Mouse (Mus musculus): ENCODE measurements at regions not wholly inside any gene's neighbourhood (a gene's known extent, or its start where the extent isn't known, plus 50 kb on each side); places are given as distances from the start of the nearest gene placed in this dataset.
A peak's percentile ranks its signal among the peaks of the same experiment; 100 is the strongest.

GRCm38 (mm10) chr10:66807261-66807968, 288.5 kb upstream of the Jmjd1c start:
- no peaks in the 10 kb centered on the region; the same call in 1 of the 2 replicates for H3K9me3 ChIP-seq
- no peak for ATAC-seq (ENCODE audit: insufficient number of reproducible peaks, insufficient read depth, low FRiP score, low TSS enrichment, low read depth)
- peak overlapping the region; percentile 31 for H3K4me2 ChIP-seq
- H3K4me1 ChIP-seq: no peaks in the 10 kb centered on the region
- no peak overlapping the region for H3K4me3 ChIP-seq
- H3K27me3 ChIP-seq: no peaks in the 10 kb centered on the region
- no peak overlapping the region for H3K27ac ChIP-seq
- H3K36me3 ChIP-seq: no peaks in the 10 kb centered on the region
- H3K9ac ChIP-seq: no peak overlapping the region
- WGBS: 42% methylated on average over 16 of the region's 16 CpGs

DNA sequence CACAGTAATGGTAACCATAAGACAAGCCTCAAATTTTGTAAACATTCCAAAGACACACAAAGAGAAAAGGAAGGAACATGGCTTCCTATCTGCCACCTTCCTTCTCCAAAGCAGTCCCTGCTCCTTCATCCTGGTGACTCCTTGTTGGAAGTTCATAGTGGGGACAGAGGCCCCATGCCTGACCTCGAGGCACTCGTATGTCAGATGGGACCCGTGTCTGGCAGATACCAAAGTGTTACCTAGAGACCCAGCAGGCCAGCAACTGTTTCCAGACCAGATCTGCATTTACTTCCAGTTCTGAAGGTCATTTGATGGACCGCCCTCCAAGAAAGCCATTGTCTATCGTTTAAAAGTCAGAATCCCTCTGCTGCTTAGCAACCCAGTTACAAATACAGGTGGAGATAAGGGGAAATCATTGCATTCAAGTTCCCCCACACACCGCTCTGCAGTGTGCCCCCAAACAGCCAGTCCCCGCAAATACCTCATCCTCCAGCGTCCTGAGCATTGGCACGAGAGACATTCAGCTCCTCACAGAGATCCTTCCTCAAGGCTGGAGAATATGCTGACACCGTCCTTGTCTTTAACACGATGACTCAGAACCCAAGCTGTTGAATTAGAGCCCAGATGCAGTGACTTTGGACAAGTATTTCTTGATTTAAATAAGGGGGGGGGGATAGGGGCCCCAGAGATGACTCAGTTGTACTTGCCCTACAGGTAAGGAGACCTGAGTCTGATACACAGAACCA, 283.2 kb upstream of the Jmjd1c start:
- H3K27me3 ChIP-seq: 0 out of 2 replicates have a peak, but pooled peaks cover 8% of the 10 kb centered on the region
- no peak overlapping the region for H3K9ac ChIP-seq
- H3K9me3 ChIP-seq: no peaks in the 10 kb centered on the region
- 82% methylated on average over 11 of the region's 11 CpGs for WGBS
- H3K4me1 ChIP-seq: peaks cover 10% of the 10 kb centered on the region
- H3K4me3 ChIP-seq: no peak overlapping the region
- no peaks in the 10 kb centered on the region for H3K36me3 ChIP-seq
- no peak overlapping the region for H3K4me2 ChIP-seq
- ATAC-seq (ENCODE audit: insufficient number of reproducible peaks, insufficient read depth, low FRiP score, low TSS enrichment, low read depth): no peak
- H3K27ac ChIP-seq: no peak overlapping the region

- ATAC-seq (ENCODE audit: insufficient number of reproducible peaks, insufficient read depth, low FRiP score, low TSS enrichment, low read depth): no peak
- no peaks in the 10 kb centered on the region for H3K36me3 ChIP-seq
- H3K4me3 ChIP-seq: peak overlapping the region; percentile 18; the same call in 1 of the 2 replicates
- 11% methylated on average over 15 of the region's 15 CpGs for WGBS
- no peak overlapping the region for H3K9ac ChIP-seq
- H3K27me3 ChIP-seq: 0 out of 2 replicates have a peak, but pooled peaks cover 8% of the 10 kb centered on the region
- no peaks in the 10 kb centered on the region for H3K9me3 ChIP-seq
- peak overlapping the region; percentile 48 for H3K4me2 ChIP-seq
- H3K27ac ChIP-seq: no peak overlapping the region
- H3K4me1 ChIP-seq: peaks cover 10% of the 10 kb centered on the region
Measured at GRCm38 (mm10) chr10:66813850-66814564, 281.9 kb upstream of the Jmjd1c start.

DNA sequence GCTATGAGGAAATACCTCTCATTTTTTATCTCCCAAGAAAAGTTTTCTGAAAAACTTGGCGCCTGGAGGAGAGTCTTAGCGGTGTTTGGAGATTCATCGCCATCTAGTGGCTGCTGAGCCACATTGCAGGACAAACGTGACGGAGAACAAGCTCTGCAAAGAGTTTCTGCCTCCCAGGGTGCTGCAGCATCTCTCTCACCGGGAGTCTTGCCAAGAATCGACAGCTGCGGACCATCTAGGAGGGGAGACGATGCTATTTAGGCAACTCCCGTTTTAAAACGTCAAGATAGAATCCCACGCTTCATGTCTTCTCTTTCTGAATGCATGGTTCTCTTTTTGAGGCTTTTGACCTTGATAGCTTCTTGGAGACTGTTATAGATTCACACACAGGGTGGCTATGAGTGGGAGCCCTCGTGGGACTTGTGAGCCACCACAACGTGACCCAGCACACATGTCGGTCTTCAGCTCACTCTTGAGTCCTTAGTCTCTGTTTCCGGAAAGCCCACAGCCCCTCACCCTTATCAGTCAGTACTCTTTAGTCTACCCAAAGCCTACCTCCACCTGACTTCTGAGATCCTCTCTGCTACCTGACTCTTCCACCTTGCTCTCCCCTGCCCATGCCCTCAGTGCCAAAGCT, 281.2 kb upstream of the Jmjd1c start:
- Histone ChIP-seq H3K27me3 (0 out of 2 replicates have a peak, but pooled peaks cover 8% of the 10 kb centered on the region), H3K4me2 (peak overlapping the region; percentile 48), H3K9ac (no peak overlapping the region), H3K36me3 (no peaks in the 10 kb centered on the region), H3K4me1 (peaks cover 10% of the 10 kb centered on the region), H3K9me3 (no peaks in the 10 kb centered on the region), H3K27ac (no peak overlapping the region), H3K4me3 (peak overlapping the region; percentile 18; the same call in 1 of the 2 replicates)
- no peak for ATAC-seq (ENCODE audit: insufficient number of reproducible peaks, insufficient read depth, low FRiP score, low TSS enrichment, low read depth)
- 13% methylated on average over 16 of the region's 16 CpGs for WGBS

- no peaks in the 10 kb centered on the region for H3K9me3 ChIP-seq
- no peak for ATAC-seq (ENCODE audit: insufficient number of reproducible peaks, insufficient read depth, low FRiP score, low TSS enrichment, low read depth)
- H3K9ac ChIP-seq: no peak overlapping the region
- H3K4me1 ChIP-seq: peaks cover 10% of the 10 kb centered on the region
- H3K36me3 ChIP-seq: no peaks in the 10 kb centered on the region
- H3K27me3 ChIP-seq: 0 out of 2 replicates have a peak, but pooled peaks cover 8% of the 10 kb centered on the region
- no peak overlapping the region for H3K4me3 ChIP-seq
- H3K27ac ChIP-seq: no peak overlapping the region
- no peak overlapping the region for H3K4me2 ChIP-seq
- 71% methylated on average over 4 of the region's 4 CpGs for WGBS
Measured at GRCm38 (mm10) chr10:66815951-66816350, 280.0 kb upstream of the Jmjd1c start.

GRCm38 (mm10) chr10:66816776-66817175, 279.1 kb upstream of the Jmjd1c start:
- H3K4me3 ChIP-seq: no peak overlapping the region
- H3K4me2 ChIP-seq: no peak overlapping the region
- ATAC-seq (ENCODE audit: insufficient number of reproducible peaks, insufficient read depth, low FRiP score, low TSS enrichment, low read depth): no peak
- H3K4me1 ChIP-seq: peaks cover 10% of the 10 kb centered on the region
- no peak overlapping the region for H3K27ac ChIP-seq
- 87% methylated on average over 13 of the region's 13 CpGs for WGBS
- 0 out of 2 replicates have a peak, but pooled peaks cover 8% of the 10 kb centered on the region for H3K27me3 ChIP-seq
- H3K36me3 ChIP-seq: no peaks in the 10 kb centered on the region
- no peak overlapping the region for H3K9ac ChIP-seq
- no peaks in the 10 kb centered on the region for H3K9me3 ChIP-seq

- H3K4me2 ChIP-seq: no peak overlapping the region
- no peaks in the 10 kb centered on the region for H3K36me3 ChIP-seq
- peaks cover 10% of the 10 kb centered on the region for H3K4me1 ChIP-seq
- H3K9me3 ChIP-seq: 0 out of 2 replicates have a peak, but pooled peaks cover 5% of the 10 kb centered on the region
- no peak overlapping the region for H3K4me3 ChIP-seq
- WGBS: 79% methylated on average over 7 of the region's 7 CpGs
- 0 out of 2 replicates have a peak, but pooled peaks cover 8% of the 10 kb centered on the region for H3K27me3 ChIP-seq
- no peak overlapping the region for H3K9ac ChIP-seq
- H3K27ac ChIP-seq: no peak overlapping the region
- ATAC-seq (ENCODE audit: insufficient number of reproducible peaks, insufficient read depth, low FRiP score, low TSS enrichment, low read depth): no peak
Measured at GRCm38 (mm10) chr10:66817876-66818275, 278.0 kb upstream of the Jmjd1c start.

DNA sequence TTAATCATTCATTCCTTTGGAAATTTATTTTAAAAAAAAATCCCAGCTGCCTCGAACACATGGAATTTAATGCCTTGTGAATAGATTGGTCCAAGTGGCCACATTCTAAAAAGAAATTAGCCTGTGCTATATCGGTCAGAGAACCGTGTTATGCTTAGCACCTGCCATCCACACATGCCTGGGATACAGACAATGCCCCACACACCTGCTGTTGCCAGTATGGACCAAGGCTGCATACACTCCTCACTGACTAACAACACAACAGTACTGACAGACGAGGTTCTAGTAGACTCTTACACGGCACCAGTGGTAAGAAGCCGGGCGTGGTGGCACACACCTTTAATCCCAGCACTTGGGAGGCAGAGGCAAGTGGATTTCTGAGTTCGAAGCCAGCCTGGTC, 276.4 kb upstream of the Jmjd1c start:
- Histone ChIP-seq H3K36me3 (no peaks in the 10 kb centered on the region), H3K9me3 (0 out of 2 replicates have a peak, but pooled peaks cover 5% of the 10 kb centered on the region), H3K4me1 (peaks cover 6% of the 10 kb centered on the region), H3K27me3 (0 out of 2 replicates have a peak, but pooled peaks cover 8% of the 10 kb centered on the region), H3K4me3 (no peak overlapping the region), H3K4me2 (no peak overlapping the region), H3K27ac (no peak overlapping the region), H3K9ac (no peak overlapping the region)
- ATAC-seq (ENCODE audit: insufficient number of reproducible peaks, insufficient read depth, low FRiP score, low TSS enrichment, low read depth): no peak
- 83% methylated on average over 8 of the region's 8 CpGs for WGBS

DNA sequence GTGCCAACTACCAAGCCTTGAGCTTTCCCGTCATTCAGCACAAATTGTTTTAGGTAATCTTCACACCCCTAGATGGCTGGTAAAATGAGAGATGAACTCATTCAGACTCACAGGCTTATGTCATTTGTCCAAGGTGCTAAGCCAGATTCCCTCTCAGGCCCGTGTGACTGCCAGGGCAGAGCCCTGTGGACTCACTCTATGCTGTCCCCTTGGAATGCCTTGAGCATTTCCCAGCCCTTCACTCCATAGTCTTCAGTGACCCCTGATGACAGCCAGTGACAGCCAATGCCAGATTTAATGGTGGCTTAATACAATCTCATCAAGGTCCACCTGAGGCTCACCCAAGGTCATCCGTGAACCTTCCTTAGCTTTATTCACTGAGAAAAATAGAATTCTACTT, 270.2 kb upstream of the Jmjd1c start:
- no peaks in the 10 kb centered on the region for H3K36me3 ChIP-seq
- H3K4me2 ChIP-seq: no peak overlapping the region
- no peaks in the 10 kb centered on the region for H3K4me1 ChIP-seq
- H3K9me3 ChIP-seq: 0 out of 2 replicates have a peak, but pooled peaks cover 5% of the 10 kb centered on the region
- no peak overlapping the region for H3K27ac ChIP-seq
- no peaks in the 10 kb centered on the region for H3K27me3 ChIP-seq
- no peak overlapping the region for H3K4me3 ChIP-seq
- ATAC-seq (ENCODE audit: insufficient number of reproducible peaks, insufficient read depth, low FRiP score, low TSS enrichment, low read depth): no peak
- WGBS: 87% methylated on average over 3 of the region's 3 CpGs
- H3K9ac ChIP-seq: no peak overlapping the region

DNA sequence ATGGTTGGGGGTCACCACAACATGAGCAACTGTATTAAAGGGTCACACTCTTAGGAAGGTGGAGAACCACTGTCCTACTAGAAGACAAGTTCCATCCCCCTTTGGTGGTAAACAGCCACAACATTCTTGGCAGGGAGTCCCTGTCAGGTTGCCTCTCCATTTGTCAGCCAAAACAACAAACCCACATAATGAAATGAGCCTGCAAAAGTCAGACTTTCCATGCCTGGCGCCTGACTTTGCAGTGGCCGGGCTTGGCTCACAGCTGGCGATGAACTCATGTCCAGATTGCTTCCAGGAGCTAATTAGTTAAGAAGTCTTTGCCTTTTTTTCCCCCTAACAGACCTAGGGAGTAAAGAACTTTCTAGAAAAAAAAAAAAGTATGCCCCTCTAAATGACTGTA, 269.6 kb upstream of the Jmjd1c start:
- Histone ChIP-seq H3K9me3 (0 out of 2 replicates have a peak, but pooled peaks cover 5% of the 10 kb centered on the region), H3K9ac (no peak overlapping the region), H3K36me3 (no peaks in the 10 kb centered on the region), H3K4me3 (no peak overlapping the region), H3K4me2 (no peak overlapping the region), H3K27me3 (no peaks in the 10 kb centered on the region), H3K4me1 (no peaks in the 10 kb centered on the region), H3K27ac (no peak overlapping the region)
- ATAC-seq (ENCODE audit: insufficient number of reproducible peaks, insufficient read depth, low FRiP score, low TSS enrichment, low read depth): no peak
- WGBS: 50% methylated on average over 3 of the region's 3 CpGs

GRCm38 (mm10) chr10:66834974-66835373, 261.0 kb upstream of the Jmjd1c start:
- no peak overlapping the region for H3K4me3 ChIP-seq
- no peak overlapping the region for H3K27ac ChIP-seq
- H3K4me2 ChIP-seq: no peak overlapping the region
- no peaks in the 10 kb centered on the region for H3K9me3 ChIP-seq
- no peaks in the 10 kb centered on the region for H3K36me3 ChIP-seq
- no peak overlapping the region for H3K9ac ChIP-seq
- WGBS: 74% methylated on average over 4 of the region's 4 CpGs
- no peak for ATAC-seq (ENCODE audit: insufficient number of reproducible peaks, insufficient read depth, low FRiP score, low TSS enrichment, low read depth)
- H3K4me1 ChIP-seq: no peaks in the 10 kb centered on the region
- no peaks in the 10 kb centered on the region for H3K27me3 ChIP-seq

All from embryonic facial prominence, embryonic 13.5 days (tissue).